Mouse (Mus musculus) heart, embryonic 16.5 days (tissue): Measurements from ENCODE around the gene B3gnt7. TPM values are rescaled to one million over a fixed set of nuclear protein-coding genes. Genes with fewer than 3 reads are reported as not detected.

Experiments used
- ATAC-seq: fragments of 200-750 bp; cut with Nextera tagmentation; replicated peaks from 2 replicates; pipeline ENCODE4 v1.8.0; 2017; ENCODE audit warnings: moderate number of reproducible peaks; ENCODE audit not compliant: insufficient read depth, low FRiP score; ENCODE audit errors: extremely low read depth
- H3K27ac ChIP-seq: fragments of 300-500 bp; sonication (generic); 2 replicates; pipeline ENCODE4 v1.5.1; 2014; ENCODE audit warnings: mild to moderate bottlenecking, low read length, control low read depth, moderate library complexity
- H3K27me3 ChIP-seq: fragments of 300-500 bp; sonication (generic); 2 replicates; pipeline ENCODE4 v1.6.1; 2014; ENCODE audit warnings: low read length, mixed read lengths; ENCODE audit not compliant: control insufficient read depth, insufficient read depth
- H3K36me3 ChIP-seq: fragments of 300-500 bp; sonication (generic); 2 replicates; pipeline ENCODE4 v1.6.1; 2014; ENCODE audit not compliant: control insufficient read depth, insufficient read depth
- H3K4me1 ChIP-seq: fragments of 300-500 bp; sonication (generic); 2 replicates; pipeline ENCODE4 v1.6.1; 2014; ENCODE audit warnings: low read length, mixed read lengths; ENCODE audit not compliant: control insufficient read depth, insufficient read depth
- H3K4me2 ChIP-seq: fragments of 300-500 bp; sonication (generic); 2 replicates; pipeline ENCODE4 v1.6.1; 2014; ENCODE audit warnings: low read depth, mild to moderate bottlenecking, control low read depth, low read length
- H3K4me3 ChIP-seq: fragments of 300-500 bp; sonication (generic); 2 replicates; pipeline ENCODE4 v1.5.1; 2014; ENCODE audit warnings: mild to moderate bottlenecking, control low read depth, low read length
- H3K9ac ChIP-seq: fragments of 300-500 bp; sonication (generic); 2 replicates; pipeline ENCODE4 v1.6.1; 2014; ENCODE audit warnings: low read length, control low read depth
- H3K9me3 ChIP-seq: fragments of 300-500 bp; sonication (generic); replicated peaks from 2 replicates; pipeline ENCODE4 v1.6.1; 2016; ENCODE audit warnings: low read length; ENCODE audit not compliant: control insufficient read depth
- WGBS: fragments of 180-500 bp; shearing (Covaris S2); extraction: QIAGEN DNeasy Blood & Tissue Kit; methylation state at CpG from one replicate; pipeline ENCODE4 v1.1.7; 2014; 5-methylcytosine and 5-hydroxymethylcytosine counted together
- polyA plus RNA-seq: library from polyadenylated mRNA; unstranded; fragments of >200 nt; fragmentation: Nextera tagmentation; extraction: Ambion mirVana; gene quantifications from 2 replicates; pipeline ENCODE4 v1.2.1, GENCODE M21; 2015

B3gnt7 gene
- polyA plus RNA-seq = 1.6 and 2.1 TPM in 2 replicates

DNA sequence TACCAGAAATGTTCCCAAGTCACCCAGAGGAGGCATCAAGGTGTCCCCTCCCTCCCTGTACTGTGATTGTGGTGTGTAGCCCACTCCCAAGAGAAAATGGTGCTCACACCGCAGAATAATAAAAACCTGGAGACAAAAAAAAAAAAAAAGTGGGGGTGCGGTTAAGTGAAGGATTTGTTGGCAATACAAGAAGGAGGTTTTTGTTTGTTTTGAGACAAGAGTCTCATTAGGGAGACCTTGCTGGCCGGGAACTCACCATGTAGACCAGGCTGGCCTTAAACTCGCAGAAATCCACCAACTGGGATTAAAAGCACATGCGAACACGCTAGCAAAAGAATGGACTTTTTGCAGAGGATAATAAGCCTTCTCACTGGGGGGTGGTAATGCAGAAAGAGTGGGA lies at the start of gene B3gnt7:
TSS of gene B3gnt7 (plus strand) at position 301 of the 400 bp plus-strand sequence.
- H3K36me3 ChIP-seq = no peaks in the 10 kb centered on the region
- peak within 1 kb of the TSS; percentile 65 for H3K4me3 ChIP-seq
- peak within 1 kb of the TSS; percentile 99 for H3K4me2 ChIP-seq
- peaks cover 49% of the 10 kb centered on the region for H3K27me3 ChIP-seq
- H3K9me3 ChIP-seq = no peaks in the 10 kb centered on the region
- H3K27ac ChIP-seq = no peak within 1 kb of the TSS
- H3K4me1 ChIP-seq = peaks cover 8% of the 10 kb centered on the region
- peak within 1 kb of the TSS; percentile 67 for H3K9ac ChIP-seq
- no peak for ATAC-seq
- 50% methylated on average over 6 of the region's 6 CpGs for WGBS

DNA sequence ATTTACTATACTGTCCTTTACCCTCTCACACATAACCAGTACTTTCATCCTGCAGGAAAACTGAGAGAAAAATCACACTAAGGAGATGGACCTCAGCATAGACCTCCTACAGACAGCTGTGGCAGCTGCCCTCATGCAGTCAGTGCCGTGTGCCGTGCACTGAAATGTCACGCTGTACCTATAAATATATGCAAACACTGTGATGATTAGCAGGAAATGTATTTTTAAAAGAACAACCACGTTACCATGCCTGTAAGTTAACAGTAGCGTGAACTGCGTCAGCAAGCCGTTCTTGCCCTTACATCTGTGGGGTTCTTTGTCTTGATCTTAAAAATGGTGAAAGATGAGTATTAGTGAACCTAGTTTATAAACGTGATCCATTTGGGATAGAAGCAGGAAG lies 49.2 kb upstream of the B3gnt7 start:
- Histone ChIP-seq H3K4me2 (no peak overlapping the region), H3K27ac (no peak overlapping the region), H3K4me1 (peaks cover 3% of the 10 kb centered on the region; the same call in 1 of the 2 replicates), H3K4me3 (no peak overlapping the region), H3K36me3 (no peaks in the 10 kb centered on the region), H3K27me3 (no peaks in the 10 kb centered on the region), H3K9me3 (no peaks in the 10 kb centered on the region), H3K9ac (no peak overlapping the region)
- 70% methylated on average over 8 of the region's 8 CpGs for WGBS
- no peak for ATAC-seq

DNA sequence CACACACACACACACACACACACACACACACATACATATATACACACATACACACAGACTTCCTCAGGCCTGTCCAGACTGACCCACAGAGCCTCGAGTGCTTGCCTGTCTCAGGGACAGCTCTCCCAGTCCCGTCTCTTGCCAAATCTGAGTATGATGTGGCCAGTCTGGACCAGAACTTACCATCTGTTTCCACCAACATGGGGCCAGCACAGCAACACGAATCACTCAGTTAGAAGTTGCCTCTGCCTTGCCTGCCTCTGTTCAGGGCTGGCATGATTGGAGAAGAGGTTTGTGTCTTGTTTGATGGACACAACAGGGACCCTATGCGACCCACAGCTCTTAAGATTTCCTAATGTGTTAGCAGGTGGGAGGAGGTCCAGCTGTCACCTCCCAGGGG lies 46.3 kb upstream of the B3gnt7 start:
- H3K9ac ChIP-seq = no peak overlapping the region
- no peak for ATAC-seq
- H3K4me1 ChIP-seq = peaks cover 5% of the 10 kb centered on the region; the same call in 1 of the 2 replicates
- H3K27ac ChIP-seq = no peak overlapping the region
- H3K4me3 ChIP-seq = no peak overlapping the region
- no peaks in the 10 kb centered on the region for H3K9me3 ChIP-seq
- H3K27me3 ChIP-seq = no peaks in the 10 kb centered on the region
- WGBS = 60% methylated on average over 4 of the region's 4 CpGs
- H3K4me2 ChIP-seq = no peak overlapping the region
- H3K36me3 ChIP-seq = no peaks in the 10 kb centered on the region

DNA sequence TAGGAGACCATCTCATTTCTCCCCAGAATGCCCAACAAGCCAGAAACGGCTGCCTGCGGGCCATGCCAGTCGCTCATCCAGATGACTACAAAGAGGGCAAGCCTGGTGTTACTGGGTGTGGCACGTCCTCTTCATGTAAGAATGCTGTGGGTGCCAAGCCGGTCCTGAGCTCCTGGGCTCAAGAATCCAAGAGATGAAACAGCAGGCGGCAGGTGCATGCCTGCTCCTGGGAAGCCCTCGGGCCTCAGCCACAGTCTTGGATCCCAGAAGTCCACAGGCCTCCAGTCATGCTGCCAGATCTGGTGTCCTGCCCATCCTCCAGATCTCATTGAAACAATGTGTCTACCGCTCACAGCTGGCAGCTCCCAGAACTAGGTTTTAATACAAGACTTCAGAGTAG lies 45.4 kb upstream of the B3gnt7 start:
- H3K4me3 ChIP-seq = no peak overlapping the region
- H3K9ac ChIP-seq = no peak overlapping the region
- H3K36me3 ChIP-seq = no peaks in the 10 kb centered on the region
- no peaks in the 10 kb centered on the region for H3K27me3 ChIP-seq
- H3K4me1 ChIP-seq = peaks cover 5% of the 10 kb centered on the region; the same call in 1 of the 2 replicates
- H3K9me3 ChIP-seq = no peaks in the 10 kb centered on the region
- WGBS = 79% methylated on average over 8 of the region's 8 CpGs
- no peak for ATAC-seq
- no peak overlapping the region for H3K27ac ChIP-seq
- no peak overlapping the region for H3K4me2 ChIP-seq

DNA sequence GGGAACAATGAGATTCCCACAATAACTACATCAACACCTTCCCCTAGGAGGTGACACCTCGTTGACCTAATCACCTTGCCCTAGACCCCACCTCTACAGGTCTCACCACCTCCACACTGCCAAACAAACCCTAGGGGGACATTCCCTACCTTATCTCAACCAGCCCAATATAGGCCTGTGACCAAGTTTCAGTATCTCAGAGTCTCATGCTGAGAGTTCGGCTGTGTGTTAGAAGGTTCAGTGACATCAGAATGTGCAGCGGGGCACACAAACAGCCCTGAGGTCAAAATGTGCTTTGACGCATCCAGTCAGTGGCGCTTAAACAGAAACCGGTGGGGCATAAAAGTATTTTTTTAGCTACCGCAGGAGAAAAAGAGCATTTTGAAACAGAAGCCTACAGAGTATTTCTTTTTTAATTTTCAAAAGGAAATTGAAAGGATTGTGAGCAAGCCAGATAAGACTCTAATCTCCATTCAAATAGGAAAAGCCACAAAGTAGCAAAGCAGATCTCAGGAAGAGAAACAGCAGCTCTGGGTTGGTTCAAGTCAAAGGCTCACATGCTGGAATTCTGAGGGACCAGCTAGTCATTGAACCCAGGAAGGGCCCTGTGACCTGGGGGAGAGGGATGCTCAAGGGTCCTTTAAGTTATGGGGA lies 44.3 kb upstream of the B3gnt7 start:
- H3K4me2 ChIP-seq = no peak overlapping the region
- 0 out of 2 replicates have a peak overlapping the region, but pooled peaks have one; percentile 1 for H3K27ac ChIP-seq
- no peaks in the 10 kb centered on the region for H3K27me3 ChIP-seq
- WGBS = 54% methylated on average over 7 of the region's 7 CpGs
- no peaks in the 10 kb centered on the region for H3K36me3 ChIP-seq
- peak; percentile 49; the same call in 1 of the 2 replicates for ATAC-seq
- peaks cover 5% of the 10 kb centered on the region; the same call in 1 of the 2 replicates for H3K4me1 ChIP-seq
- H3K9me3 ChIP-seq = no peaks in the 10 kb centered on the region
- H3K4me3 ChIP-seq = no peak overlapping the region
- H3K9ac ChIP-seq = no peak overlapping the region

DNA sequence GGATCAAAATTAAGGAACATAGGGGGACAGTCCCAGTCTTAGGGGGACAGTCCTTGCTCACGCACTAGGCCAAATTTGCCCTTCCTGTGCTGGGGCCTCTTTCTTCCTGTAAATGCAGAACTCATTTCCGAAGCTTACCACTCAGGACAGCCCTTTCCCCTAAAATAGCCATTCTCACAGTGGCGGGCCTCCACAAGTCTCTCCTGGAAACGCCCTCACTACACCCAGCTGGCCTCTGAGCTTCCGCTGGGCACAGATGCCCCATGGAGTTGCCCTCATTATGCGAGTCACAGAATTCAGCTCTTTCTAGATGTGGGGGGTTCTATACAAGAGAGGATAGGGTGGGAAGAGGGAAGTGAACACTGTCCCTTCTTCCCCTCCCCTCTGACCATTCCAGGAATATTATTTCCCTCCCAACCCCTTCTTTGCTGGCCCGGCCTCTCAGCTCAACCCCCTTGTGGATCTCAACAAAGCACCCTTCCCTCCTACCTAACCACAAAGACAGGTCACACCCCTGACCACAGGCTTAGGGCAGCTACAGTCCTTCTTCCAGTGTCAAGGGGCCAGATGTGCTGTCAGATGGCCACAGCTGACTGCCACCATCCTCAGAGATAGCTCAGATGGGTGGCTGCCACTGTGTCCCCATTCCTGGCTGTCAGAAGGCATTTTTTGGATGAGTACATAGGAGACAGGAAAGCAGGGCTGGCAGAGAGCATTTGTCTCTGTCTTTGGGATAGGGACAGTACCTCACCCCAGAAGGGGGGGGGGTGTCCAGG lies 38.9 kb upstream of the B3gnt7 start:
- H3K4me3 ChIP-seq = no peak overlapping the region
- H3K27ac ChIP-seq = no peak overlapping the region
- H3K4me2 ChIP-seq = no peak overlapping the region
- H3K27me3 ChIP-seq = no peaks in the 10 kb centered on the region
- H3K9me3 ChIP-seq = no peaks in the 10 kb centered on the region
- WGBS = 51% methylated on average over 7 of the region's 7 CpGs
- no peak overlapping the region for H3K9ac ChIP-seq
- no peaks in the 10 kb centered on the region for H3K36me3 ChIP-seq
- ATAC-seq = no peak
- H3K4me1 ChIP-seq = 0 out of 2 replicates have a peak, but pooled peaks cover 2% of the 10 kb centered on the region

DNA sequence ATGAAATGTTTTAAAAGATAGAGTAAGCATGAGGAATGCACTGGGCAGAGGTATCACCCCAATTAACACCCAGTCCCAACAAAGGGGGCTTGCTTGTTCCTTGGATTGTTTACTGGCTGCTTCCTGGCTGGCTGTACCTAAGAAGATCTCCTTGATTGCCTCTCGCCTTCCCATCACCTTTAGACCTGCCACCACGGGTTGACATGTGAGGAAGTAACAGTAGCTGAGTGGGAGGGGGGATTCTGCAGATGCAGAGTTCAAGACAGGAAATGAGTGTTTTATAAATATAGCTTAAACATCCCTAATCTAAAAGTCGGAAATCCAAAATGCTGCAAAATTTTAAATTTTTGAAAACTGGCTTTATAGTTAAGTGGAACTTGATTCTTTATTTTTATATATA lies 37.6 kb upstream of the B3gnt7 start:
- H3K4me3 ChIP-seq = no peak overlapping the region
- no peak overlapping the region for H3K9ac ChIP-seq
- H3K4me1 ChIP-seq = 0 out of 2 replicates have a peak, but pooled peaks cover 2% of the 10 kb centered on the region
- 44% methylated on average over 3 of the region's 3 CpGs for WGBS
- ATAC-seq = no peak
- no peak overlapping the region for H3K4me2 ChIP-seq
- no peaks in the 10 kb centered on the region for H3K9me3 ChIP-seq
- H3K27me3 ChIP-seq = no peaks in the 10 kb centered on the region
- H3K36me3 ChIP-seq = no peaks in the 10 kb centered on the region
- H3K27ac ChIP-seq = no peak overlapping the region

DNA sequence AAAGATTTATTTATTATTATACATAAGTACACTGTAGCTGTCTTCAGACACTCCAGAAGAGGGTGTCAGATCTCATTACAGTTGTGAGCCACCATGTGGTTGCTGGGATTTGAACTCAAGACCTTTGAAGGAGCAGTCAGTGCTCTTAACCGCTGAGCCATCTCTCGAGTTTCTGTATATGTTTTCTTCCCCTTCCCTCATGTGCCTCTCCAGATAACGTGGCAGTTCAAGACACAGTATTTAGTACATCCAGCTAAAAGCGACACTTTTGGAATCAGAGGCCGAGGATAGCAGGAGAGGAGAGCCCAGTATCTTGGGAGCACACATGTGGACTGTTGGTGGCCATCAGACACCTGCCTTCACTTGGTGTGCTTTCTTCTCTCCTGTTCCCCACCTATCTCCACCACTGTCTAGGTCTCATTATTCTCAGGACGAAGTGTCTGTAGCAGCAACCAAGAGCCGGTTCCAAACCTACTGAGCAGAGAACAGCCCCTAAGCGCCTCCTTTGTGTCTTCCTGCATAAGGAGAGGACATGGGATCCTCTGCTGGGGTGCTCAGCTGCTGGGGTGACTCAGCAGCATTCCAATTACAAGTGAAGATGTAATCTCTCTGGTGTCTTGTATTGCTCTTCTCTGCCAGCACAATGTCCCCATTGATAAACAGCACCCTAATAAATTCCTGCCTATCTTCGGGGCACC lies 34.0 kb upstream of the B3gnt7 start:
- no peaks in the 10 kb centered on the region for H3K9me3 ChIP-seq
- no peak overlapping the region for H3K4me2 ChIP-seq
- no peak overlapping the region for H3K9ac ChIP-seq
- no peak overlapping the region for H3K27ac ChIP-seq
- WGBS = 84% methylated on average over 9 of the region's 9 CpGs
- no peak overlapping the region for H3K4me3 ChIP-seq
- 0 out of 2 replicates have a peak, but pooled peaks cover 1% of the 10 kb centered on the region for H3K4me1 ChIP-seq
- H3K36me3 ChIP-seq = no peaks in the 10 kb centered on the region
- ATAC-seq = no peak
- no peaks in the 10 kb centered on the region for H3K27me3 ChIP-seq

DNA sequence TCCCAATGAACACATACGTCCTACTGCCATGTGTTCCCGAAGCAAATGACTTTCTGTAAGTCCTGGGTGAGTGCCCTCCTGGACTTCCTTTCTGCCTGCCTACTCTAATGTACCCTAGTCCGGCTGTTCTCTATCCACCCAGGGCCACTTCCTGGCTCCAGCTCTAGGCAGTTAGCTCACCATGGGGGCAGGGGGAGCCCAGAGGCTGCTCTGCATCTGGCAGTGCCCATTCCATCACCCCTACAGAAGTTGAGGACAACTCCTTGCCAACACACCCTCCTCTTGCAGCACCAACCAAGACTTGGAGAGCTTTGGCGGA lies 33.5 kb upstream of the B3gnt7 start:
- no peaks in the 10 kb centered on the region for H3K36me3 ChIP-seq
- no peaks in the 10 kb centered on the region for H3K9me3 ChIP-seq
- no peak overlapping the region for H3K27ac ChIP-seq
- H3K27me3 ChIP-seq = no peaks in the 10 kb centered on the region
- H3K9ac ChIP-seq = no peak overlapping the region
- no peaks in the 10 kb centered on the region for H3K4me1 ChIP-seq
- no peak overlapping the region for H3K4me3 ChIP-seq
- ATAC-seq = no peak
- no peak overlapping the region for H3K4me2 ChIP-seq
- 70% methylated on average over 4 of the region's 4 CpGs for WGBS
